Mouse (Mus musculus) neural tube, embryonic 14.5 days (tissue): ENCODE measurements at regions not wholly inside any gene's neighbourhood (a gene's known extent, or its start where the extent isn't known, plus 50 kb on each side); places are given as distances from the start of the nearest gene placed in this dataset.

Experiments
- ATAC-seq: fragments of 200-750 bp; cut with Nextera tagmentation; 2 replicates; pipeline ENCODE4 v1.8.0; 2017; ENCODE audit warnings: low read depth, mild to moderate bottlenecking, moderate TSS enrichment, moderate library complexity
- H3K27ac ChIP-seq: fragments of 300-500 bp; sonication (generic); 2 replicates; pipeline ENCODE4 v1.5.1; 2014; ENCODE audit warnings: low read depth, mild to moderate bottlenecking, control low read depth, low read length, moderate library complexity, mixed read lengths
- H3K27me3 ChIP-seq: fragments of 300-500 bp; sonication (generic); 2 replicates; pipeline ENCODE4 v1.6.1; 2014; ENCODE audit warnings: low read length; ENCODE audit not compliant: control insufficient read depth, insufficient read depth
- H3K36me3 ChIP-seq: fragments of 300-500 bp; sonication (generic); 2 replicates; pipeline ENCODE4 v1.6.1; 2014; ENCODE audit warnings: low read length, mixed read lengths; ENCODE audit not compliant: control insufficient read depth, insufficient read depth
- H3K4me1 ChIP-seq: fragments of 300-500 bp; sonication (generic); 2 replicates; pipeline ENCODE4 v1.6.1; 2014; ENCODE audit warnings: low read length; ENCODE audit not compliant: control insufficient read depth, insufficient read depth
- H3K4me2 ChIP-seq: fragments of 300-500 bp; sonication (generic); 2 replicates; pipeline ENCODE4 v1.6.1; 2014; ENCODE audit warnings: mild to moderate bottlenecking, low read depth, low read length, control low read depth
- H3K4me3 ChIP-seq: fragments of 300-500 bp; sonication (generic); 2 replicates; pipeline ENCODE4 v1.5.1; 2014; ENCODE audit warnings: low read depth, low read length, control low read depth, mixed read lengths
- H3K9ac ChIP-seq: fragments of 300-500 bp; sonication (generic); replicated peaks from 2 replicates; pipeline ENCODE4 v1.6.1; 2014; ENCODE audit warnings: low read depth, mild to moderate bottlenecking, control low read depth, low read length, mixed read lengths
- H3K9me3 ChIP-seq: fragments of 300-500 bp; sonication (generic); 2 replicates; pipeline ENCODE4 v1.6.1; 2016; ENCODE audit warnings: low read length; ENCODE audit not compliant: control insufficient read depth
- WGBS: fragments of 180-500 bp; shearing (Covaris S2); extraction: QIAGEN DNeasy Blood & Tissue Kit; methylation state at CpG from one replicate; pipeline ENCODE4 v1.1.7; 2014; 5-methylcytosine and 5-hydroxymethylcytosine counted together

GRCm38 (mm10) chr8:44155705-44156321 lies 446.0 kb upstream of the Adam34 start:
- H3K4me1 ChIP-seq: no peaks in the 10 kb centered on the region
- no peak overlapping the region for H3K4me2 ChIP-seq
- H3K36me3 ChIP-seq: no peaks in the 10 kb centered on the region
- H3K4me3 ChIP-seq: no peak overlapping the region
- WGBS: 81% methylated on average over 8 of the region's 8 CpGs
- ATAC-seq: no peak
- no peaks in the 10 kb centered on the region for H3K9me3 ChIP-seq
- H3K9ac ChIP-seq: no peak overlapping the region
- H3K27ac ChIP-seq: no peak overlapping the region
- no peaks in the 10 kb centered on the region for H3K27me3 ChIP-seq

GRCm38 (mm10) chr8:44165115-44165514 lies 455.3 kb upstream of the Adam34 start:
- H3K4me3 ChIP-seq: no peak overlapping the region
- 70% methylated on average over 6 of the region's 6 CpGs for WGBS

GRCm38 (mm10) chr8:44177016-44177415 lies 467.2 kb upstream of the Adam34 start:
- Histone ChIP-seq H3K27ac (no peak overlapping the region), H3K4me1 (no peaks in the 10 kb centered on the region), H3K27me3 (no peaks in the 10 kb centered on the region), H3K9ac (no peak overlapping the region), H3K36me3 (no peaks in the 10 kb centered on the region), H3K4me3 (no peak overlapping the region), H3K9me3 (no peaks in the 10 kb centered on the region), H3K4me2 (no peak overlapping the region)
- 45% methylated on average over 4 of the region's 4 CpGs for WGBS
- ATAC-seq: no peak

More at GRCm38 (mm10) chr8:44165115-44165514, 455.3 kb upstream of the Adam34 start:
- H3K4me1 ChIP-seq: no peaks in the 10 kb centered on the region
- H3K4me2 ChIP-seq: no peak overlapping the region
- no peak overlapping the region for H3K27ac ChIP-seq
- H3K36me3 ChIP-seq: no peaks in the 10 kb centered on the region
- H3K9ac ChIP-seq: no peak overlapping the region
- ATAC-seq: no peak
- H3K27me3 ChIP-seq: no peaks in the 10 kb centered on the region
- H3K9me3 ChIP-seq: no peaks in the 10 kb centered on the region

GRCm38 (mm10) chr8:44202228-44202627 lies 492.4 kb upstream of the Adam34 start:
- no peak overlapping the region for H3K27ac ChIP-seq
- H3K9ac ChIP-seq: no peak overlapping the region
- ATAC-seq: no peak
- H3K4me1 ChIP-seq: no peaks in the 10 kb centered on the region
- H3K4me3 ChIP-seq: no peak overlapping the region
- no peaks in the 10 kb centered on the region for H3K27me3 ChIP-seq
- H3K4me2 ChIP-seq: no peak overlapping the region
- H3K9me3 ChIP-seq: no peaks in the 10 kb centered on the region
- no peaks in the 10 kb centered on the region for H3K36me3 ChIP-seq
- WGBS: 89% methylated on average over 2 of the region's 2 CpGs

DNA sequence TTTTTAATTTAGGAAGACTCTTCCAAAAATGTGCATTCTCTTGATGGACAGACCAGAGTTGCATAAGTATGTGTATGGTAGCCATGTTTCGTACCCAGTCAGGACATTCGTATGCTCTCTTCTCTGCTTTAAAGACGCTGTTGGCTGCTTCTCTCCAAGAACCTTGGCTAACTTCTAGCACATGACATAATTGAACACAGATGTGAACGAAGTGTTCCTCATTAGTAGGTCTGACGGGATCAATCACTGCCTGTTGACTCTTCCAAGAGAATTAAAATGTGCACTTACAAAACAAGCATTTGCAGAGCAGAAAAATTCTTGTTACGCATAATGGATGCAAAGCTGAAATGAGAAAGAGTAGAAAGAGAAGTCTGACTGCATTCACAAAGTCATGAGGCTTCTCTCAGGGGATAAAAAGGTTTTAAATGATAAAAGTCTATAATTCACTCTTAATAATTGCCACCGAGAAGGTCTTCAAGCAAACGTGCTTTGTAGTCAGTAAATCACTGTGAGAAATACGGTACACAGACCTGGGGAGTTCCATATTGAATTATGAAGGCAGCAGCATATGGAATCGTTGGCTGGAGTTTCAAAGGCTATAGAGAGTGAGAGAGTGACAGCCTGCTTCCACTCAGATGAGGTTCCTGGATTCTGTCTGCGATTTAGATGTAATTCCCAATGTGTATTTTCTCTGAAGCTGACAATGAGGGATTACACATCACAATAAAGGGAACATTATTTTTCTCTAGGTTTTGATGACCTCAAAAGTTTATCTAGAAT lies 496.7 kb upstream of the Adam34 start:
- H3K27ac ChIP-seq: no peak overlapping the region
- no peaks in the 10 kb centered on the region for H3K4me1 ChIP-seq
- H3K9ac ChIP-seq: no peak overlapping the region
- no peaks in the 10 kb centered on the region for H3K36me3 ChIP-seq
- H3K9me3 ChIP-seq: no peaks in the 10 kb centered on the region
- no peak for ATAC-seq
- WGBS: 67% methylated on average over 11 of the region's 11 CpGs
- no peak overlapping the region for H3K4me2 ChIP-seq
- no peak overlapping the region for H3K4me3 ChIP-seq
- no peaks in the 10 kb centered on the region for H3K27me3 ChIP-seq

DNA sequence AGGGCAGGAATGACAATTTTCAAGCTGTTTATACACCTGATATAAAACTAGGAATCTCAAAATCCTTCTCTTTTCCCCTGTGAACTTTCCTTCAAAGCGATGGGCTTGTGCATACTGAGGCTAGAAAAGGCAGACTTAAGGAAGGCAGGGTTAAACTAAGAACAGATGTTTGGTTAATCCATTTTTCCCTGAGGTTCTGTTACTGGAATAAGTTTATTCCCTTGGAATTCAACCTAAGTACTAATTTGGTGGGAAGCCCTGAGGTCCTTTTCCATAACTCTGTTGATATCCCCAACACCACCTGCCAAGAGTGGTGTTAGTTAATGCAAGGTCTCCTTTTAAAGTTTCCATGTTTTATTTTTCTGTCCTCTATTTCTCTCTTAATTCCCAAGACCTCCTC lies 512.5 kb upstream of the Adam34 start:
- Histone ChIP-seq H3K27ac (no peak overlapping the region), H3K4me1 (no peaks in the 10 kb centered on the region), H3K9ac (no peak overlapping the region), H3K9me3 (no peaks in the 10 kb centered on the region), H3K4me3 (no peak overlapping the region), H3K36me3 (no peaks in the 10 kb centered on the region), H3K27me3 (no peaks in the 10 kb centered on the region), H3K4me2 (no peak overlapping the region)
- WGBS: 83% methylated on average over 1 of the region's 1 CpGs
- ATAC-seq: no peak

- Histone ChIP-seq H3K4me2 (no peak overlapping the region), H3K36me3 (no peaks in the 10 kb centered on the region), H3K27me3 (no peaks in the 10 kb centered on the region), H3K27ac (no peak overlapping the region), H3K4me1 (no peaks in the 10 kb centered on the region), H3K9ac (no peak overlapping the region), H3K9me3 (no peaks in the 10 kb centered on the region), H3K4me3 (no peak overlapping the region)
- no peak for ATAC-seq
- WGBS: 78% methylated on average over 3 of the region's 3 CpGs
Observed at GRCm38 (mm10) chr8:44252393-44252792, 542.5 kb upstream of the Adam34 start.

- H3K4me2 ChIP-seq: no peak overlapping the region
- H3K36me3 ChIP-seq: no peaks in the 10 kb centered on the region
- ATAC-seq: no peak
- no peaks in the 10 kb centered on the region for H3K9me3 ChIP-seq
- no peaks in the 10 kb centered on the region for H3K4me1 ChIP-seq
- no peak overlapping the region for H3K4me3 ChIP-seq
- WGBS: 68% methylated on average over 6 of the region's 6 CpGs
- no peaks in the 10 kb centered on the region for H3K27me3 ChIP-seq
- H3K27ac ChIP-seq: no peak overlapping the region
- no peak overlapping the region for H3K9ac ChIP-seq
Observed at GRCm38 (mm10) chr8:44257051-44257450, 547.2 kb upstream of the Adam34 start.

DNA sequence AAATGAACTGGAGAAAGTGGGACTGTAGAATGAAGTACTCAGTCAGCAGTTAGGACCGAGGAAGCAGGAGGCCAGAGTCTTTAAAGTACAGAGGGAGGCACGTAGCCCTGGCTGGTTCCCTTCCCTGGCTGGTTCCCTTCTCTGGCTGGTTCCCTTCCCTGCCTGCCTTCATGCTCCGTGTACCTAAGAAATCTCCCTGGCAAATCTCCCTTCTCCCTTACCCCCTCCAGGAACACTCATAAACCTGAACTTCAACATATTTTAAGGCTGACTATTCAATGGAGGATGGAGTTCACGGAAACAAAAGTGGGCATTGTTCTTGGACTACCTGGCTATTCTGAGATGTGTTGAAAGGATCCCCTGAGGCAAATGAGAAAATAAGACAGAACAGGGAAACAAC lies 551.2 kb upstream of the Adam34 start:
- Histone ChIP-seq H3K4me2 (no peak overlapping the region), H3K9me3 (no peaks in the 10 kb centered on the region), H3K9ac (no peak overlapping the region), H3K36me3 (no peaks in the 10 kb centered on the region), H3K4me3 (no peak overlapping the region), H3K27me3 (no peaks in the 10 kb centered on the region), H3K27ac (no peak overlapping the region), H3K4me1 (no peaks in the 10 kb centered on the region)
- 90% methylated on average over 4 of the region's 4 CpGs for WGBS
- no peak for ATAC-seq
